Mouse (Mus musculus): Measurements from ENCODE around the gene Nckipsd. TPM values are rescaled to one million over a fixed set of nuclear protein-coding genes. Genes with fewer than 3 reads are reported as not detected.
A peak's percentile ranks its signal among the peaks of the same experiment; 100 is the strongest.

Nckipsd gene
- polyA plus RNA-seq, 1 experiment from 2014 or later: 34.9 TPM

GRCm38 (mm10) chr9:108826700-108827340 is 18.7 kb downstream of the Nckipsd start:
- peaks cover 57% of the 10 kb centered on the region for H3K4me1 ChIP-seq
- H3K4me3 ChIP-seq: peak overlapping the region; percentile 68
- H3K27me3 ChIP-seq (replicated peaks): peaks cover 8% of the 10 kb centered on the region
- under 1% methylated on average over 39 of the region's 39 CpGs for WGBS
- H3K36me3 ChIP-seq (replicated peaks): peaks cover 14% of the 10 kb centered on the region; the same call in 1 of the 2 replicates
- H3K4me2 ChIP-seq: peak overlapping the region; percentile 91
- peak overlapping the region; percentile 89 for H3K27ac ChIP-seq
- peak overlapping the region; percentile 78 for H3K9ac ChIP-seq
- no peaks in the 10 kb centered on the region for H3K9me3 ChIP-seq
- no peak for ATAC-seq (replicated peaks)

GRCm38 (mm10) chr9:108827454-108827853 is 19.3 kb downstream of the Nckipsd start:
- H3K9ac ChIP-seq: peak overlapping the region; percentile 78
- no peaks in the 10 kb centered on the region for H3K9me3 ChIP-seq
- H3K4me1 ChIP-seq: peaks cover 63% of the 10 kb centered on the region
- 16% methylated on average over 34 of the region's 34 CpGs for WGBS
- H3K27ac ChIP-seq: peak overlapping the region; percentile 89
- H3K36me3 ChIP-seq (replicated peaks): peaks cover 17% of the 10 kb centered on the region; the same call in 1 of the 2 replicates
- peak overlapping the region; percentile 68 for H3K4me3 ChIP-seq
- peak overlapping the region; percentile 91 for H3K4me2 ChIP-seq
- H3K27me3 ChIP-seq (replicated peaks): peaks cover 8% of the 10 kb centered on the region
- no peak for ATAC-seq (replicated peaks)

GRCm38 (mm10) chr9:108827906-108828305 is 19.7 kb downstream of the Nckipsd start:
- H3K4me1 ChIP-seq: peaks cover 68% of the 10 kb centered on the region
- no peak for ATAC-seq (replicated peaks)
- no peak overlapping the region for H3K27ac ChIP-seq
- no peaks in the 10 kb centered on the region for H3K9me3 ChIP-seq
- H3K9ac ChIP-seq: no peak overlapping the region
- H3K4me3 ChIP-seq: peak overlapping the region; percentile 68
- H3K4me2 ChIP-seq: peak overlapping the region; percentile 91
- peaks cover 17% of the 10 kb centered on the region; the same call in 1 of the 2 replicates for H3K36me3 ChIP-seq (replicated peaks)
- 63% methylated on average over 18 of the region's 18 CpGs for WGBS
- H3K27me3 ChIP-seq (replicated peaks): peaks cover 8% of the 10 kb centered on the region

- Histone ChIP-seq H3K36me3 (replicated peaks) (peaks cover 47% of the 10 kb centered on the region; the same call in 1 of the 2 replicates), H3K4me1 (peaks cover 56% of the 10 kb centered on the region), H3K4me3 (peak overlapping the region; percentile 30), H3K9ac (no peak overlapping the region), H3K9me3 (no peaks in the 10 kb centered on the region), H3K4me2 (peak overlapping the region; percentile 52), H3K27ac (no peak overlapping the region), H3K27me3 (replicated peaks) (peaks cover 8% of the 10 kb centered on the region)
- 12% methylated on average over 23 of the region's 23 CpGs for WGBS
- no peak for ATAC-seq (replicated peaks)
These were observed 23.5 kb downstream of the Nckipsd start for GRCm38 (mm10) chr9:108831637-108832036.

GRCm38 (mm10) chr9:108832390-108833108 is 24.4 kb downstream of the Nckipsd start:
- H3K4me2 ChIP-seq: peak overlapping the region; percentile 52
- peaks cover 56% of the 10 kb centered on the region for H3K36me3 ChIP-seq (replicated peaks)
- H3K27me3 ChIP-seq (replicated peaks): peaks cover 8% of the 10 kb centered on the region
- ATAC-seq (replicated peaks): peak; percentile 85
- no peaks in the 10 kb centered on the region for H3K9me3 ChIP-seq
- H3K9ac ChIP-seq: peak overlapping the region; percentile 15; the same call in 1 of the 2 replicates
- 5% methylated on average over 46 of the region's 46 CpGs for whole genome bisulfite sequencing
- H3K4me1 ChIP-seq: peaks cover 47% of the 10 kb centered on the region
- no peak overlapping the region for H3K27ac ChIP-seq
- peak overlapping the region; percentile 30 for H3K4me3 ChIP-seq

GRCm38 (mm10) chr9:108842989-108843388 is 34.8 kb downstream of the Nckipsd start:
- H3K27me3 ChIP-seq (replicated peaks): no peaks in the 10 kb centered on the region
- no peak overlapping the region for H3K4me3 ChIP-seq
- no peaks in the 10 kb centered on the region for H3K9me3 ChIP-seq
- no peak; the same call in 1 of the 2 replicates for ATAC-seq (replicated peaks)
- no peak overlapping the region for H3K4me2 ChIP-seq
- no peaks in the 10 kb centered on the region for H3K4me1 ChIP-seq
- H3K36me3 ChIP-seq (replicated peaks): peaks cover 80% of the 10 kb centered on the region
- no peak overlapping the region for H3K9ac ChIP-seq
- H3K27ac ChIP-seq: no peak overlapping the region
- 25% methylated on average over 14 of the region's 14 CpGs for WGBS

- no peaks in the 10 kb centered on the region for H3K9me3 ChIP-seq
- no peaks in the 10 kb centered on the region for H3K27me3 ChIP-seq (replicated peaks)
- H3K4me2 ChIP-seq: no peak overlapping the region
- H3K4me3 ChIP-seq: no peak overlapping the region
- no peak overlapping the region for H3K27ac ChIP-seq
- peaks cover 79% of the 10 kb centered on the region for H3K36me3 ChIP-seq (replicated peaks)
- no peak overlapping the region for H3K9ac ChIP-seq
- ATAC-seq (replicated peaks): no peak
- H3K4me1 ChIP-seq: no peaks in the 10 kb centered on the region
- 86% methylated on average over 5 of the region's 5 CpGs for WGBS
These were observed 37.2 kb downstream of the Nckipsd start for GRCm38 (mm10) chr9:108845390-108845789.

- Histone ChIP-seq H3K27ac (no peak overlapping the region), H3K4me1 (no peaks in the 10 kb centered on the region), H3K9me3 (no peaks in the 10 kb centered on the region), H3K36me3 (replicated peaks) (peaks cover 68% of the 10 kb centered on the region), H3K27me3 (replicated peaks) (no peaks in the 10 kb centered on the region), H3K9ac (no peak overlapping the region), H3K4me2 (no peak overlapping the region), H3K4me3 (no peak overlapping the region)
- ATAC-seq (replicated peaks): no peak
- whole genome bisulfite sequencing: 84% methylated on average over 4 of the region's 4 CpGs
These were observed 39.2 kb downstream of the Nckipsd start for GRCm38 (mm10) chr9:108847374-108847773.

GRCm38 (mm10) chr9:108848419-108848818 is 40.3 kb downstream of the Nckipsd start:
- H3K36me3 ChIP-seq (replicated peaks): peaks cover 62% of the 10 kb centered on the region
- 85% methylated on average over 17 of the region's 17 CpGs for WGBS

GRCm38 (mm10) chr9:108852976-108853375 is 44.8 kb downstream of the Nckipsd start, which contains the start of gene Slc26a6:
Gene Slc26a6 (plus strand): TSS chr9:108853283.
- Histone ChIP-seq H3K27me3 (replicated peaks) (0 out of 2 replicates have a peak, but pooled peaks cover 4% of the 10 kb centered on the region), H3K9me3 (no peaks in the 10 kb centered on the region), H3K36me3 (replicated peaks) (peaks cover 23% of the 10 kb centered on the region), H3K27ac (peak within 1 kb of the TSS; percentile 81), H3K9ac (peak within 1 kb of the TSS; percentile 71), H3K4me2 (peak within 1 kb of the TSS; percentile 94), H3K4me3 (peak within 1 kb of the TSS; percentile 83), H3K4me1 (peaks cover 19% of the 10 kb centered on the region)
- no peak for ATAC-seq (replicated peaks)
- 91% methylated on average over 3 of the region's 3 CpGs for WGBS

More at GRCm38 (mm10) chr9:108848419-108848818, 40.3 kb downstream of the Nckipsd start:
- no peak overlapping the region for H3K4me2 ChIP-seq
- no peaks in the 10 kb centered on the region for H3K27me3 ChIP-seq (replicated peaks)
- H3K4me1 ChIP-seq: peaks cover 6% of the 10 kb centered on the region
- no peak overlapping the region for H3K27ac ChIP-seq
- no peak overlapping the region for H3K9ac ChIP-seq
- no peak overlapping the region for H3K4me3 ChIP-seq
- H3K9me3 ChIP-seq: no peaks in the 10 kb centered on the region
- ATAC-seq (replicated peaks): no peak

- ATAC-seq (replicated peaks): peak; percentile 93
- Histone ChIP-seq H3K36me3 (replicated peaks) (peaks cover 19% of the 10 kb centered on the region), H3K9me3 (no peaks in the 10 kb centered on the region), H3K4me3 (peak overlapping the region; percentile 83), H3K4me2 (peak overlapping the region; percentile 94), H3K27me3 (replicated peaks) (0 out of 2 replicates have a peak, but pooled peaks cover 4% of the 10 kb centered on the region), H3K9ac (peak overlapping the region; percentile 71), H3K27ac (peak overlapping the region; percentile 81), H3K4me1 (peaks cover 19% of the 10 kb centered on the region)
- WGBS: 2% methylated on average over 25 of the region's 25 CpGs
These were observed 45.6 kb downstream of the Nckipsd start for GRCm38 (mm10) chr9:108853635-108854240.

- peak overlapping the region; percentile 83 for H3K4me3 ChIP-seq
These were observed 46.1 kb downstream of the Nckipsd start for GRCm38 (mm10) chr9:108854241-108854696.

More at GRCm38 (mm10) chr9:108854241-108854696, 46.1 kb downstream of the Nckipsd start:
- Histone ChIP-seq H3K9ac (peak overlapping the region; percentile 71), H3K36me3 (replicated peaks) (peaks cover 17% of the 10 kb centered on the region), H3K9me3 (no peaks in the 10 kb centered on the region), H3K27me3 (replicated peaks) (0 out of 2 replicates have a peak, but pooled peaks cover 4% of the 10 kb centered on the region), H3K27ac (peak overlapping the region; percentile 81), H3K4me2 (peak overlapping the region; percentile 94), H3K4me1 (peaks cover 19% of the 10 kb centered on the region)
- 0% methylated on average over 28 of the region's 28 CpGs for WGBS
- ATAC-seq (replicated peaks): peak; percentile 87

All from midbrain, embryonic 15.5 days (tissue).